Mouse (Mus musculus) G1E (cell line): ENCODE measurements around the gene Lrtm1.

ENCODE experiments used
- CTCF ChIP-seq: IDR thresholded peaks from 2 replicates; pipeline ENCODE4 v1.5.1; 2012; ENCODE audit warnings: low read depth, low read length, inconsistent platforms, mixed read lengths
- GATA1 ChIP-seq: IDR thresholded peaks from 2 replicates; pipeline ENCODE4 v1.6.1; 2012; ENCODE audit warnings: borderline replicate concordance, low read length, inconsistent platforms, mixed read lengths
- GATA2 ChIP-seq: IDR thresholded peaks from 2 replicates; pipeline ENCODE4 v1.6.1; 2012; ENCODE audit warnings: low read depth, low read length, inconsistent platforms, borderline replicate concordance
- TAL1 ChIP-seq: conservative IDR thresholded peaks from 2 replicates; pipeline ENCODE4 v1.6.1; 2012; ENCODE audit warnings: low read depth, low read length, inconsistent platforms, mixed read lengths

DNA sequence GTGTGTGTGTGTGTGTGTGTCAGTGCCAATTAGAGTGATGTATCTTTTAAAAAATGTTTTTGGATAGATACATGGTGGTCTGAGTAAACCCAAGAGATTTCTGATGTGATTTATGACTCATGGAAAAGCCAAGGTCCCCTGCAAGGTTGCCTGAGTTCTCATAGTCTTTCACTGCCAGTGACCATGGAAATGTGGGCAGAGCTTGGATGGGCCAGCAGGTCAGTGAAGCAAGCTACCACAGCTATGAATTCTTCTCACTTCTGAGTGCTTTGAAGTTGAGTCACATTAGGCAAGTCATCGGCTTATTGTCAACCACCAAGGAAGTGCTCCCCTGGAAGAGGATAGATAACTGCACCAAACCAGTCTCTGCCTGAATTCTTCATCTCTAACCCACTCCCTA, 64.2 kb downstream of the Lrtm1 start:
- TF ChIP-seq CTCF (no peak), GATA1 (no peak), TAL1 (no peak), GATA2 (no peak)
